ENCODE assay signal across 9 mouse cellular contexts in the genomic region with DNA sequence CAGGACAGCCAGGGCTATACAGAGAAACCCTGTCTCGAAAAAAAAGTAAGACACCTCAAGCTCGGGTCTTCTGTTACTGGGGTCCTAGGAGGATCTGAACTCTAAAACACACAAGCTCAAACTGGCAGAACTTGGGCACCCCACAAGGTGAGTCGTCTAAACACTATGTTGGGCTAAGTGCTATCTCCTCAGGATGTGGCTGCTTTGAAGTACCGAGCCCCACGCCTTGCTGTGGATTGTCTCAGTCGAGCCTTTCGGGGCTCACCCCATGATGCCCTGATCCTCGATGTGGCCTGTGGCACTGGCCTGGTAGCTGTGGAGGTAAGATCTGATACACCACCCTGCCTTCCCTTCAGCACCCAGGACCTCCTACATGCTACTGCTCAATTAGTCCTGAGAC. TPM values are rescaled to one million over a fixed set of nuclear protein-coding genes. Genes with fewer than 3 reads are reported as not detected.
DNase-seq lines count a peak whose midpoint lies in the region; ATAC-seq lines count a peak whose summit lies in the region.
"Had no signal": no experiment of that assay in that cellular context is flagged by ENCODE, and none has a peak within 500 bp of the region (broad histone marks: within the 10 kb centered on the region; RNA-seq: fewer than 3 reads in every experiment).

No protein-coding gene starts in this region.

- H3K9ac ChIP-seq in neural tube, embryonic 13.5 days = no peak overlapping the region
- no peak overlapping the region for H3K9ac ChIP-seq in limb, embryonic 13.5 days

- no peaks in the 10 kb centered on the region for H3K9me3 ChIP-seq in neural tube, embryonic 13.5 days
- no peaks in the 10 kb centered on the region for H3K9me3 ChIP-seq in limb, embryonic 13.5 days

- H3K36me3 ChIP-seq in neural tube, embryonic 13.5 days = no peaks in the 10 kb centered on the region
- peaks cover 23% of the 10 kb centered on the region for H3K36me3 ChIP-seq in limb, embryonic 13.5 days

- H3K4me3 ChIP-seq in neural tube, embryonic 13.5 days = no peak overlapping the region
- peak overlapping the region; percentile 76; the same call in 1 of the 2 replicates for H3K4me3 ChIP-seq in limb, embryonic 13.5 days

- 91% methylated on average over 8 of the region's 8 CpGs for WGBS in neural tube, embryonic 13.5 days
- WGBS in limb, embryonic 13.5 days = 88% methylated on average over 8 of the region's 8 CpGs

- H3K4me1 ChIP-seq in neural tube, embryonic 13.5 days (replicated peaks) = peaks cover 7% of the 10 kb centered on the region; the same call in 1 of the 2 replicates
- peaks cover 4% of the 10 kb centered on the region; the same call in 1 of the 2 replicates for H3K4me1 ChIP-seq in limb, embryonic 13.5 days

- ATAC-seq in neural tube, embryonic 13.5 days (ENCODE audit: low read depth) = no peak
- ATAC-seq in limb, embryonic 13.5 days (ENCODE audit: low FRiP score, low read depth) = no peak
- ATAC-seq in cerebellum, adult (ENCODE audit: insufficient number of reproducible peaks, low FRiP score, low TSS enrichment) = no peak

- H3K27me3 ChIP-seq in neural tube, embryonic 13.5 days = 0 out of 2 replicates have a peak, but pooled peaks cover 3% of the 10 kb centered on the region
- no peaks in the 10 kb centered on the region for H3K27me3 ChIP-seq in limb, embryonic 13.5 days

- peak; percentile 88 for DNase-seq in heart, adult 11 months
- DNase-seq in heart, adult 9 months (ENCODE audit: low spot score in 2 of 2) = no peak
- no peak for DNase-seq in neural tube, embryonic 10.5 days (ENCODE audit: extremely low spot score, low spot score)
- DNase-seq in thymus, postnatal 14 days = peak; percentile 67
- DNase-seq in retina, embryonic 14.5 days (ENCODE audit: low spot score) = no peak

- H3K4me2 ChIP-seq in neural tube, embryonic 13.5 days = peak overlapping the region; percentile 95
- peak overlapping the region; percentile 85 for H3K4me2 ChIP-seq in limb, embryonic 13.5 days (replicated peaks)

- no peak overlapping the region for H3K27ac ChIP-seq in neural tube, embryonic 13.5 days (replicated peaks)
- no peak overlapping the region for H3K27ac ChIP-seq in limb, embryonic 13.5 days

RNA-seq across cellular contexts. Expression of a gene that starts 1.1 kb away (rescaled TPM):
- 8.8 and 9.0 TPM in 2 replicates for polyA plus RNA-seq in neural tube, embryonic 13.5 days (2015; fragmentation: Nextera tagmentation; extraction: Ambion mirVana)
- 19.9 and 21.7 TPM in 2 replicates for polyA plus RNA-seq in limb, embryonic 13.5 days (2015; fragmentation: Nextera tagmentation; extraction: Ambion mirVana)

RNA-seq across cellular contexts. Expression of a gene that starts 13.5 kb away (rescaled TPM):
- polyA plus RNA-seq in neural tube, embryonic 13.5 days (2015; fragmentation: Nextera tagmentation; extraction: Ambion mirVana) = 0.38 and 0.85 TPM in 2 replicates
- 16.7 and 18.9 TPM in 2 replicates for polyA plus RNA-seq in limb, embryonic 13.5 days (2015; fragmentation: Nextera tagmentation; extraction: Ambion mirVana)

RNA-seq across cellular contexts. Expression of a gene that starts 18.0 kb away (rescaled TPM):
- 0.29 and 0.49 TPM in 2 replicates for polyA plus RNA-seq in neural tube, embryonic 13.5 days (2015; fragmentation: Nextera tagmentation; extraction: Ambion mirVana)
- 0.45 and 2.0 TPM in 2 replicates for polyA plus RNA-seq in limb, embryonic 13.5 days (2015; fragmentation: Nextera tagmentation; extraction: Ambion mirVana)

RNA-seq across cellular contexts. Expression of a gene that starts 26.7 kb away (rescaled TPM):
- polyA plus RNA-seq in neural tube, embryonic 13.5 days (2015; fragmentation: Nextera tagmentation; extraction: Ambion mirVana) = not detected in 2 replicates
- polyA plus RNA-seq in limb, embryonic 13.5 days (2015; fragmentation: Nextera tagmentation; extraction: Ambion mirVana) = not detected in 2 replicates
- polyA plus RNA-seq: heart, adult 2 months had no signal

RNA-seq across cellular contexts. Expression of a gene that starts 52.7 kb away (rescaled TPM):
- 0.81 and 2.4 TPM in 2 replicates for polyA plus RNA-seq in neural tube, embryonic 13.5 days (2015; fragmentation: Nextera tagmentation; extraction: Ambion mirVana)
- 8.1 and 8.4 TPM in 2 replicates for polyA plus RNA-seq in limb, embryonic 13.5 days (2015; fragmentation: Nextera tagmentation; extraction: Ambion mirVana)

Comparison
In these comparisons a context has a peak if more than half of its experiments do, and no peak if none do; other contexts are left out.
1. DNase-seq: peak in heart, adult 11 months (single experiment) and thymus, postnatal 14 days (single experiment); none in heart, adult 9 months (0 of 2), neural tube, embryonic 10.5 days (single experiment) and retina, embryonic 14.5 days (single experiment).